Mouse (Mus musculus) neural tube, embryonic 15.5 days (tissue): ENCODE results near the gene Nynrin. TPM values are rescaled to one million over a fixed set of nuclear protein-coding genes. Genes with fewer than 3 reads are reported as not detected.

Source experiments
- ATAC-seq: fragments of 200-750 bp; cut with Nextera tagmentation; 2 replicates; pipeline ENCODE4 v1.8.0; 2017; ENCODE audit warnings: mild to moderate bottlenecking, moderate TSS enrichment, moderate library complexity; ENCODE audit not compliant: low FRiP score
- H3K27ac ChIP-seq: fragments of 300-500 bp; sonication (generic); replicated peaks from 2 replicates; pipeline ENCODE4 v1.5.1; 2015; ENCODE audit warnings: mild to moderate bottlenecking, inconsistent platforms
- H3K27me3 ChIP-seq: fragments of 300-500 bp; sonication (generic); replicated peaks from 2 replicates; pipeline ENCODE4 v1.6.1; 2015; ENCODE audit warnings: inconsistent platforms
- H3K36me3 ChIP-seq: fragments of 300-500 bp; sonication (generic); 2 replicates; pipeline ENCODE4 v1.6.1; 2015; ENCODE audit warnings: inconsistent platforms
- H3K4me1 ChIP-seq: fragments of 300-500 bp; sonication (generic); 2 replicates; pipeline ENCODE4 v1.6.1; 2015; ENCODE audit warnings: inconsistent platforms
- H3K4me2 ChIP-seq: fragments of 300-500 bp; sonication (generic); 2 replicates; pipeline ENCODE4 v1.6.1; 2015; ENCODE audit warnings: inconsistent platforms, mild to moderate bottlenecking, moderate library complexity
- H3K4me3 ChIP-seq: fragments of 300-500 bp; sonication (generic); replicated peaks from 2 replicates; pipeline ENCODE4 v1.5.1; 2015; ENCODE audit warnings: mild to moderate bottlenecking, inconsistent platforms
- H3K9ac ChIP-seq: fragments of 300-500 bp; sonication (generic); replicated peaks from 2 replicates; pipeline ENCODE4 v1.6.1; 2015; ENCODE audit warnings: mild to moderate bottlenecking, inconsistent platforms
- H3K9me3 ChIP-seq: fragments of 300-500 bp; sonication (generic); replicated peaks from 2 replicates; pipeline ENCODE4 v1.6.1; 2016; ENCODE audit warnings: inconsistent platforms
- WGBS: fragments of 180-500 bp; shearing (Covaris S2); methylation state at CpG from one replicate; pipeline ENCODE4 v1.1.7; 2015; ENCODE audit warnings: mixed read lengths; 5-methylcytosine and 5-hydroxymethylcytosine counted together
- polyA plus RNA-seq: library from polyadenylated mRNA; unstranded; fragments of >200 nt; fragmentation: Nextera tagmentation; extraction: Ambion mirVana; gene quantifications from 2 replicates; pipeline ENCODE4 v1.2.1, GENCODE M21; 2015

The Nynrin gene
- polyA plus RNA-seq, 1 experiment from 2014 or later, result 9.5 TPM

- Histone ChIP-seq H3K27ac (no peak overlapping the region), H3K9ac (no peak overlapping the region), H3K4me2 (no peak overlapping the region), H3K9me3 (no peaks in the 10 kb centered on the region), H3K4me1 (peaks cover 4% of the 10 kb centered on the region), H3K27me3 (no peaks in the 10 kb centered on the region), H3K4me3 (no peak overlapping the region), H3K36me3 (peaks cover 83% of the 10 kb centered on the region)
- WGBS, result 80% methylated on average over 14 of the region's 14 CpGs
- ATAC-seq, result no peak
These were observed 14.6 kb downstream of the Nynrin start for GRCm38 (mm10) chr14:55868230-55869026.

- H3K27me3 ChIP-seq, result no peaks in the 10 kb centered on the region
- no peak overlapping the region for H3K27ac ChIP-seq
- no peak for ATAC-seq
- H3K9ac ChIP-seq, result no peak overlapping the region
- H3K4me2 ChIP-seq, result no peak overlapping the region
- no peaks in the 10 kb centered on the region for H3K9me3 ChIP-seq
- peaks cover 75% of the 10 kb centered on the region for H3K36me3 ChIP-seq
- H3K4me3 ChIP-seq, result no peak overlapping the region
- H3K4me1 ChIP-seq, result peaks cover 14% of the 10 kb centered on the region
- 98% methylated on average over 6 of the region's 6 CpGs for WGBS
These were observed 15.7 kb downstream of the Nynrin start for GRCm38 (mm10) chr14:55869538-55869937.

- peaks cover 50% of the 10 kb centered on the region for H3K36me3 ChIP-seq
- no peaks in the 10 kb centered on the region for H3K27me3 ChIP-seq
- H3K9me3 ChIP-seq, result no peaks in the 10 kb centered on the region
- H3K4me1 ChIP-seq, result peaks cover 14% of the 10 kb centered on the region
- no peak overlapping the region for H3K4me3 ChIP-seq
- no peak overlapping the region for H3K9ac ChIP-seq
- 96% methylated on average over 12 of the region's 12 CpGs for WGBS
- no peak for ATAC-seq
- no peak overlapping the region for H3K27ac ChIP-seq
- H3K4me2 ChIP-seq, result no peak overlapping the region
These were observed 18.2 kb downstream of the Nynrin start for GRCm38 (mm10) chr14:55872039-55872438.

GRCm38 (mm10) chr14:55872551-55872950, 18.7 kb downstream of the Nynrin start:
- peaks cover 49% of the 10 kb centered on the region for H3K36me3 ChIP-seq
- 94% methylated on average over 17 of the region's 17 CpGs for WGBS
- H3K27me3 ChIP-seq, result no peaks in the 10 kb centered on the region
- ATAC-seq, result no peak
- no peak overlapping the region for H3K27ac ChIP-seq
- no peak overlapping the region for H3K4me3 ChIP-seq
- H3K9me3 ChIP-seq, result no peaks in the 10 kb centered on the region
- peaks cover 14% of the 10 kb centered on the region for H3K4me1 ChIP-seq
- no peak overlapping the region for H3K9ac ChIP-seq
- H3K4me2 ChIP-seq, result no peak overlapping the region

GRCm38 (mm10) chr14:55873242-55873713, 19.5 kb downstream of the Nynrin start:
- no peaks in the 10 kb centered on the region for H3K9me3 ChIP-seq
- no peaks in the 10 kb centered on the region for H3K27me3 ChIP-seq
- H3K4me1 ChIP-seq, result peaks cover 18% of the 10 kb centered on the region
- 91% methylated on average over 8 of the region's 8 CpGs for WGBS
- peak overlapping the region; percentile 46 for H3K4me2 ChIP-seq
- H3K36me3 ChIP-seq, result peaks cover 42% of the 10 kb centered on the region
- no peak overlapping the region for H3K27ac ChIP-seq
- no peak overlapping the region for H3K4me3 ChIP-seq
- H3K9ac ChIP-seq, result peak overlapping the region; percentile 9; the same call in 1 of the 2 replicates
- peak; percentile 18; the same call in 1 of the 2 replicates for ATAC-seq

- peak overlapping the region; percentile 60 for H3K27ac ChIP-seq
- peak overlapping the region; percentile 21 for H3K4me3 ChIP-seq
- WGBS, result 17% methylated on average over 30 of the region's 30 CpGs
- no peaks in the 10 kb centered on the region for H3K9me3 ChIP-seq
- no peaks in the 10 kb centered on the region for H3K27me3 ChIP-seq
- peak overlapping the region; percentile 46 for H3K4me2 ChIP-seq
- peak; percentile 73; the same call in 1 of the 2 replicates for ATAC-seq
- peak overlapping the region; percentile 9; the same call in 1 of the 2 replicates for H3K9ac ChIP-seq
- H3K36me3 ChIP-seq, result peaks cover 35% of the 10 kb centered on the region
- H3K4me1 ChIP-seq, result peaks cover 18% of the 10 kb centered on the region
These were observed 20.2 kb downstream of the Nynrin start for GRCm38 (mm10) chr14:55873714-55874683.

- Histone ChIP-seq H3K9me3 (no peaks in the 10 kb centered on the region), H3K9ac (no peak overlapping the region), H3K27me3 (no peaks in the 10 kb centered on the region), H3K36me3 (no peaks in the 10 kb centered on the region; the same call in 1 of the 2 replicates), H3K4me3 (no peak overlapping the region), H3K27ac (no peak overlapping the region), H3K4me2 (no peak overlapping the region), H3K4me1 (peaks cover 18% of the 10 kb centered on the region)
- no peak for ATAC-seq
- WGBS, result 34% methylated on average over 14 of the region's 14 CpGs
These were observed 23.9 kb downstream of the Nynrin start for GRCm38 (mm10) chr14:55877469-55878315.

GRCm38 (mm10) chr14:55878316-55878940, 24.6 kb downstream of the Nynrin start:
- Histone ChIP-seq H3K36me3 (no peaks in the 10 kb centered on the region), H3K9me3 (no peaks in the 10 kb centered on the region), H3K4me1 (peaks cover 14% of the 10 kb centered on the region), H3K27ac (no peak overlapping the region), H3K27me3 (no peaks in the 10 kb centered on the region), H3K4me2 (no peak overlapping the region), H3K4me3 (no peak overlapping the region), H3K9ac (no peak overlapping the region)
- WGBS, result 24% methylated on average over 7 of the region's 7 CpGs
- ATAC-seq, result no peak

GRCm38 (mm10) chr14:55879623-55880022, 25.8 kb downstream of the Nynrin start:
- no peak overlapping the region for H3K9ac ChIP-seq
- H3K4me3 ChIP-seq, result no peak overlapping the region
- no peaks in the 10 kb centered on the region for H3K27me3 ChIP-seq
- no peak for ATAC-seq
- no peaks in the 10 kb centered on the region for H3K9me3 ChIP-seq
- H3K4me1 ChIP-seq, result peaks cover 12% of the 10 kb centered on the region
- H3K4me2 ChIP-seq, result no peak overlapping the region
- no peak overlapping the region for H3K27ac ChIP-seq
- no peaks in the 10 kb centered on the region for H3K36me3 ChIP-seq
- WGBS, result 44% methylated on average over 1 of the region's 1 CpGs

- 90% methylated on average over 8 of the region's 8 CpGs for WGBS
- H3K4me3 ChIP-seq, result no peak overlapping the region
These were observed 27.2 kb downstream of the Nynrin start for GRCm38 (mm10) chr14:55880982-55881381.

More at GRCm38 (mm10) chr14:55880982-55881381, 27.2 kb downstream of the Nynrin start:
- Histone ChIP-seq H3K27ac (no peak overlapping the region), H3K9ac (no peak overlapping the region), H3K4me2 (no peak overlapping the region), H3K4me1 (peaks cover 20% of the 10 kb centered on the region), H3K36me3 (no peaks in the 10 kb centered on the region), H3K27me3 (no peaks in the 10 kb centered on the region), H3K9me3 (no peaks in the 10 kb centered on the region)
- ATAC-seq, result no peak
